Mouse (Mus musculus) erythroblast, embryonic 14.5 days (primary cell): ENCODE data around the gene Dab1. TPM values are rescaled to one million over a fixed set of nuclear protein-coding genes. Genes with fewer than 3 reads are reported as not detected.

Experiments
- H3K27me3 ChIP-seq: 2 replicates; pipeline ENCODE4 v1.6.1; 2012; ENCODE audit warnings: inconsistent platforms; ENCODE audit not compliant: control insufficient read depth
- H3K36me3 ChIP-seq: 2 replicates; pipeline ENCODE4 v1.6.1; 2012; ENCODE audit warnings: mild to moderate bottlenecking, inconsistent platforms; ENCODE audit not compliant: control insufficient read depth
- H3K4me1 ChIP-seq: 2 replicates; pipeline ENCODE4 v1.6.1; 2012; ENCODE audit warnings: inconsistent platforms; ENCODE audit not compliant: control insufficient read depth
- H3K4me3 ChIP-seq: replicated peaks from 2 replicates; pipeline ENCODE3; 2012; ENCODE audit warnings: moderate library complexity, mild to moderate bottlenecking, inconsistent platforms
- H3K9me3 ChIP-seq: 2 replicates; pipeline ENCODE4 v1.6.1; 2012; ENCODE audit warnings: low read length, inconsistent platforms, mixed read lengths; ENCODE audit not compliant: control insufficient read depth
- GATA1 ChIP-seq: IDR thresholded peaks from 2 replicates; pipeline ENCODE4 v1.6.1; 2012; ENCODE audit warnings: low read length, inconsistent platforms, mixed read lengths
- TAL1 ChIP-seq: IDR thresholded peaks from 3 replicates; pipeline ENCODE4 v1.6.1; 2012; ENCODE audit warnings: low read length, inconsistent platforms, mixed read lengths
- polyA plus RNA-seq: library from polyadenylated mRNA; stranded (reverse); fragments of >175 nt; gene quantifications from 2 replicates; pipeline ENCODE4 v1.2.3, GENCODE M21; 2012

Dab1 gene
- polyA plus RNA-seq, 1 experiment, result not detected

GRCm38 (mm10) chr4:104062356-104062755 is 443.2 kb downstream of the Dab1 start:
- H3K4me1 ChIP-seq, result no peaks in the 10 kb centered on the region
- H3K36me3 ChIP-seq, result no peaks in the 10 kb centered on the region
- H3K4me3 ChIP-seq, result no peak overlapping the region
- TF ChIP-seq TAL1, result no peak
- no peak for TF ChIP-seq GATA1
- H3K9me3 ChIP-seq, result peaks cover 11% of the 10 kb centered on the region
- H3K27me3 ChIP-seq, result no peaks in the 10 kb centered on the region

DNA sequence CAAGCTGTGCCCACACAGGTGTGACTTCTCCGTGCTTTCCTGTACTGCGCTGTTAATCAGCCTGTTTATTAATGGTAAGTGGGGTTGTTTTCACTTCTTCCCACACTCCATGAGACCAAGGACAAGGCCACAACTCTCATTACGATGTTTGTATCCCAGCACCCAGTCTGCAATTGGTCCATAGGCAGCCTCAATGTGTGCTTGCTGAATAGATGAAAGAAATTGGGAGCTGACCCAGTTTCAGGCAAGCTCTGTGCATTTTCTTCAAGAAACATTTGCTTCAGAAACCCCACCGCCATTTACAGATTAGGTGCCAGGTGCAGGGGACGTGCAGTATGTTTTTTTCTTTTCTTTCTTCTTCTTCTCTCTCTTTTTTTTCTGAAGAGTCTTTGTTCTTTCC is 447.7 kb downstream of the Dab1 start:
- Histone ChIP-seq H3K4me3 (no peak overlapping the region), H3K27me3 (no peaks in the 10 kb centered on the region), H3K9me3 (peaks cover 14% of the 10 kb centered on the region), H3K36me3 (no peaks in the 10 kb centered on the region), H3K4me1 (no peaks in the 10 kb centered on the region)
- TF ChIP-seq TAL1 (no peak), GATA1 (no peak)

GRCm38 (mm10) chr4:104067748-104068147 is 448.6 kb downstream of the Dab1 start:
- peaks cover 12% of the 10 kb centered on the region for H3K9me3 ChIP-seq
- H3K27me3 ChIP-seq, result no peaks in the 10 kb centered on the region
- H3K36me3 ChIP-seq, result no peaks in the 10 kb centered on the region
- H3K4me3 ChIP-seq, result no peak overlapping the region
- no peaks in the 10 kb centered on the region for H3K4me1 ChIP-seq
- TF ChIP-seq GATA1, result no peak
- TF ChIP-seq TAL1, result no peak

GRCm38 (mm10) chr4:104071296-104071695 is 452.1 kb downstream of the Dab1 start:
- Histone ChIP-seq H3K27me3 (no peaks in the 10 kb centered on the region), H3K4me3 (no peak overlapping the region), H3K4me1 (no peaks in the 10 kb centered on the region), H3K9me3 (peaks cover 13% of the 10 kb centered on the region), H3K36me3 (no peaks in the 10 kb centered on the region)
- TF ChIP-seq TAL1, result no peak
- TF ChIP-seq GATA1, result no peak

DNA sequence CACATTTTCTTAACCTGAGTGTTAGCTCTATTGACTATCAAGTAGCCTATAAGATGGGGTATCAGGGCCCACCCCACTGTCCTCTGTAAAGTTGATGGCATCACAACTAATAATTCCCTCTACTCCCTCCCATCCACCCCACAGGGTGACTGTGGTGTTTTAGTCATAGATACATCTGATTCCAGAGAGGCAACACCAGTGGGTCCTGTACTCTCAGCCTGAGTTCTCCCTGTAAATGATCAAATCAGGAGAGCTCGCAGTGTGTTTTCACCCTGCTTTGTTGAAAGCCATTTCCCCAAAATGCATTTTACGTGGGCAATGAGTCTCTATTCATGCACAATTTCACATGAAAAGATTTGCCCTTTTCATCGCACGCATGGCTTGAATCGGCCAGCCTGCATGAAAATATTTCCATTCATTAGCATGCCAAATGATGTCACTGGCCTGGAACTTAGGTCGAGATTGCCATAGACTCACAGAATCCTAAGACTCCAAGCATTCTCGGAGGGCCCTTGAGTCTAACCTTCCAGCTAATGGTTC is 454.8 kb downstream of the Dab1 start:
- Histone ChIP-seq H3K4me3 (no peak overlapping the region), H3K9me3 (peaks cover 3% of the 10 kb centered on the region; the same call in 1 of the 2 replicates), H3K27me3 (no peaks in the 10 kb centered on the region), H3K36me3 (no peaks in the 10 kb centered on the region), H3K4me1 (no peaks in the 10 kb centered on the region)
- no peak for TF ChIP-seq GATA1
- TF ChIP-seq TAL1, result no peak

DNA sequence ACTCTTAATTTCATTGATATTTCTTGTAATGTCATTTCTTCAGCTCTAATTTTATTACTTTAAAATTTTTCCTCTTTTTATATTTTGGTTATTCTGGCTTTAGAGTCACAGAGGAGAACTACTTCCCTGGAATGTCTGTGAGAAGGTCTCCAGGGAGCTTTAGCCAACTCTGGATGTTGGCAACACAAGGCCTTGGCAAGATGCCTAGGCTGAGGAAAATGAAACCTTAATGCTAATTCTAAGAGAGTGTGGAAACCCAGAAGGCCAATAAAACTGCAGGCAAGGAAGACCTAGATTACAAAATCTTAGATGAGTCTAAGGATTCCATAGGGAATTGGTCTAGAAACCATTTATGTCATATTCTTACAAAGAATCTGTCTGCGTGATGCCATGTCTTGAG is 458.6 kb downstream of the Dab1 start:
- TF ChIP-seq GATA1 (no peak), TAL1 (no peak)
- Histone ChIP-seq H3K9me3 (peaks cover 10% of the 10 kb centered on the region), H3K27me3 (no peaks in the 10 kb centered on the region), H3K4me1 (no peaks in the 10 kb centered on the region), H3K4me3 (no peak overlapping the region), H3K36me3 (no peaks in the 10 kb centered on the region)

- H3K27me3 ChIP-seq, result no peaks in the 10 kb centered on the region
- no peak for TF ChIP-seq TAL1
- no peak for TF ChIP-seq GATA1
- H3K4me3 ChIP-seq, result no peak overlapping the region
- no peaks in the 10 kb centered on the region; the same call in 1 of the 2 replicates for H3K9me3 ChIP-seq
- H3K36me3 ChIP-seq, result no peaks in the 10 kb centered on the region
- H3K4me1 ChIP-seq, result no peaks in the 10 kb centered on the region
These were observed 487.1 kb downstream of the Dab1 start for GRCm38 (mm10) chr4:104106299-104106698.

- Histone ChIP-seq H3K4me3 (no peak overlapping the region), H3K36me3 (no peaks in the 10 kb centered on the region), H3K9me3 (peaks cover 6% of the 10 kb centered on the region), H3K4me1 (no peaks in the 10 kb centered on the region), H3K27me3 (no peaks in the 10 kb centered on the region)
- no peak for TF ChIP-seq GATA1
- TF ChIP-seq TAL1, result no peak
These were observed 492.5 kb downstream of the Dab1 start for GRCm38 (mm10) chr4:104111614-104112013.

- Histone ChIP-seq H3K36me3 (no peaks in the 10 kb centered on the region), H3K4me3 (no peak overlapping the region), H3K4me1 (no peaks in the 10 kb centered on the region)
These were observed 494.2 kb downstream of the Dab1 start for GRCm38 (mm10) chr4:104113209-104114005.

DNA sequence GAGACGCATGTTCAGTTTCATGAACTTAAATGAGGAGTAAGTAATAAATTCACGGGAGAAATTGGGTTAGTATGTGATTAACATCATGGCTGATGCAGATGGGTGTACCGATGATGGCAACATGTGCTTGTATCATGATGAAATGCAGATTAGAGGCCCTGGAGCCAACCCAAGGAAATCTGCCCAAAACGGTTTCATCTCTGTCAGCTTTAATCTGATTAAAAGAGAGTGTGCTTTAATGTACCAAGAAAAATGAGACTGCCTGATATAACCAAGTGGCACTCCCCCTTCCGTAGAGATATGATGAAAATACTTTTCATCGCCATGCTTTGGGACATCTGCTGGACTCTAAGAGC is 494.8 kb downstream of the Dab1 start:
- Histone ChIP-seq H3K36me3 (no peaks in the 10 kb centered on the region), H3K4me3 (no peak overlapping the region), H3K27me3 (no peaks in the 10 kb centered on the region), H3K4me1 (no peaks in the 10 kb centered on the region), H3K9me3 (peaks cover 12% of the 10 kb centered on the region)
- TF ChIP-seq GATA1 (no peak), TAL1 (no peak)

More at GRCm38 (mm10) chr4:104113209-104114005, 494.2 kb downstream of the Dab1 start:
- H3K9me3 ChIP-seq, result peaks cover 12% of the 10 kb centered on the region
- TF ChIP-seq TAL1, result no peak
- TF ChIP-seq GATA1, result no peak
- H3K27me3 ChIP-seq, result no peaks in the 10 kb centered on the region
